Comparison of ENCODE assay signal across 10 mouse cellular contexts in the genomic region with DNA sequence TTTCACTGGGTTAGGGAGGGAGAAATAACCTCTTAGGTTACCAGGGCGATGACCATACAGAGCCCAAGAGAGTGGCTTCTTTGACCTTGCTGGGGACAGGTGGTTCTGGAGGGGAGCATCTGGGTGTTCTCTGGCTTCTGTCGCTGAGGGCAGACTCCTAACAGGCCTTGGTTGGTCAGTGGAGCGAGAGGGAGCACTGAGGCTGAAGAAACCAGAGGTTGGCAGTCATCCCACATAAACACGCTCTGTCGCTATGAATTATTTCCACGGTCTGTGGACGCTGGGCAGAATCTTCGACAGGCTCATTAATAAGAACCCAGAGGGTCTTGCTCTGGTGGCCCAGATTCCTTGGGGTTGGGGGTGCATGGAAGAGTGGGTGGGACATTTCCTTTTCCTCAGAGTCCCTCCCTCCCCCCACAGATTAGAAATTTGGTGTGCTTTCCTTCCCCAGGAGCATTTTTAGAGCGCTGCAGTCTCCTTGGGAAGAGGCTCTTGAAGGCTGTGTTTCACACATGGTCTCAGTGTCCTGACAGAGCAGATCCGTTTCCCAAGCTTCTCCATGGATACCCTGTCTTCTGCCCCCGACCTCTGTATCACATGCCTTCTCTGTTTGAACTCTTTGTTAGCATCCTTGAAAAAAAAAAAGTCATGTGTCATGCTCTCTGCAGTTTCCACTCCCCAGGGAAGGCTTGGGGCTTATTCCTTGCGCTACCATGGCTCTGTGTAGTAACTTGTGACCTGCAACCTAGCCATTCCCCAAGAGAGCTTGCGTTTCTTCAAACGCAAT.
A peak's percentile ranks its signal among the peaks of the same experiment; 100 is the strongest.
DNase-seq lines count a peak whose midpoint lies in the region; ATAC-seq and TF ChIP-seq lines count a peak whose summit lies in the region.
"Had no signal": no experiment of that assay in that cellular context is flagged by ENCODE, and none has a peak within 500 bp of the region (broad histone marks: within the 10 kb centered on the region; RNA-seq: fewer than 3 reads in every experiment).

No protein-coding gene starts in this region.

- no peaks in the 10 kb centered on the region for H3K36me3 ChIP-seq in heart, embryonic 13.5 days
- no peaks in the 10 kb centered on the region for H3K36me3 ChIP-seq in forebrain, postnatal 0 days (ENCODE audit: insufficient read depth)
- H3K36me3 ChIP-seq in limb, embryonic 10.5 days: no peaks in the 10 kb centered on the region
- H3K36me3 ChIP-seq: limb, embryonic 15.5 days had no signal

- H3K9ac ChIP-seq in heart, embryonic 13.5 days: no peak overlapping the region; the same call in 1 of the 2 replicates
- H3K9ac ChIP-seq in forebrain, postnatal 0 days: no peak overlapping the region
- H3K9ac ChIP-seq: limb, embryonic 15.5 days had no signal

- no peak overlapping the region for H3K4me3 ChIP-seq in heart, embryonic 13.5 days
- no peak overlapping the region for H3K4me3 ChIP-seq in forebrain, postnatal 0 days (ENCODE audit: low read depth, low read length)
- no peak overlapping the region for H3K4me3 ChIP-seq in limb, embryonic 10.5 days
- H3K4me3 ChIP-seq: heart, adult 2 months; limb, embryonic 15.5 days had no signal

- DNase-seq in heart, postnatal 25 days (ENCODE audit: low spot score): no peak
- peak; percentile 75 for DNase-seq in brain, embryonic 14.5 days (ENCODE audit: low read depth)
- peak; percentile 25 for DNase-seq in forebrain, postnatal 0 days
- no peak for DNase-seq in limb, embryonic 10.5 days (ENCODE audit: low spot score)
- DNase-seq in left cerebral cortex, adult 11 months (ENCODE audit: low spot score): no peak
- no peak for DNase-seq in heart, postnatal 10 days
- no peak for DNase-seq in layer of hippocampus, postnatal 36 days
- DNase-seq: heart, adult 2 months had no signal

- TF ChIP-seq POLR2A in brain, embryonic 14.5 days (IDR thresholded peaks at IDR 0.05; ENCODE audit: borderline replicate concordance, extremely low read depth, insufficient read depth, insufficient read length, poor library complexity, severe bottlenecking): no peak

- H3K27me3 ChIP-seq in heart, embryonic 13.5 days (replicated peaks): no peaks in the 10 kb centered on the region
- no peaks in the 10 kb centered on the region for H3K27me3 ChIP-seq in forebrain, postnatal 0 days (ENCODE audit: insufficient read depth, low read length)
- H3K27me3 ChIP-seq in limb, embryonic 10.5 days (ENCODE audit: low read depth, poor library complexity, severe bottlenecking): no peaks in the 10 kb centered on the region
- H3K27me3 ChIP-seq: limb, embryonic 15.5 days had no signal

- 54% methylated on average over 14 of the region's 14 CpGs for WGBS in heart, embryonic 13.5 days
- WGBS in forebrain, postnatal 0 days: 50% methylated on average over 14 of the region's 14 CpGs
- WGBS in limb, embryonic 10.5 days: 84% methylated on average over 14 of the region's 14 CpGs

- no peak for TF ChIP-seq CTCF in brain, embryonic 14.5 days (IDR thresholded peaks at IDR 0.05; ENCODE audit: borderline replicate concordance, extremely low read depth, insufficient read depth, insufficient read length)
- TF ChIP-seq CTCF in forebrain, postnatal 0 days (IDR thresholded peaks at IDR 0.05; ENCODE audit: low read depth): no peak

- no peaks in the 10 kb centered on the region for H3K9me3 ChIP-seq in heart, embryonic 13.5 days
- H3K9me3 ChIP-seq in forebrain, postnatal 0 days (ENCODE audit: low read length): no peaks in the 10 kb centered on the region
- no peaks in the 10 kb centered on the region for H3K9me3 ChIP-seq in limb, embryonic 10.5 days (replicated peaks)
- H3K9me3 ChIP-seq: limb, embryonic 15.5 days had no signal

- H3K4me2 ChIP-seq in heart, embryonic 13.5 days: no peak overlapping the region
- no peak overlapping the region for H3K4me2 ChIP-seq in forebrain, postnatal 0 days (ENCODE audit: low read depth)
- H3K4me2 ChIP-seq: limb, embryonic 15.5 days had no signal

- H3K27ac ChIP-seq in heart, embryonic 13.5 days (replicated peaks): peak overlapping the region; percentile 9; the same call in 1 of the 2 replicates
- H3K27ac ChIP-seq in forebrain, postnatal 0 days (ENCODE audit: low read depth, low read length): no peak overlapping the region
- H3K27ac ChIP-seq in limb, embryonic 10.5 days: peak overlapping the region; percentile 14; the same call in 1 of the 2 replicates
- H3K27ac ChIP-seq: heart, adult 2 months; limb, embryonic 15.5 days had no signal

- ATAC-seq in heart, embryonic 13.5 days (ENCODE audit: extremely low read depth, insufficient number of reproducible peaks, low FRiP score, low TSS enrichment): no peak
- no peak for ATAC-seq in forebrain, postnatal 0 days

- H3K4me1 ChIP-seq in heart, embryonic 13.5 days: peaks cover 42% of the 10 kb centered on the region
- no peaks in the 10 kb centered on the region for H3K4me1 ChIP-seq in forebrain, postnatal 0 days (ENCODE audit: insufficient read depth)
- peaks cover 20% of the 10 kb centered on the region for H3K4me1 ChIP-seq in limb, embryonic 10.5 days

- intact Hi-C loops in heart, postnatal 25 days (cut with DNase I): no loop called here
- intact Hi-C loops in heart, postnatal 10 days (cut with DNase I): loop anchor here (5.0 kb wide), 1 partner anchor 159 kb away; no protein-coding TSS in a partner anchor

Comparison
In these comparisons a context has a peak if more than half of its experiments do, and no peak if none do; other contexts are left out.
1. DNase-seq: peak in brain, embryonic 14.5 days (single experiment) and forebrain, postnatal 0 days (single experiment); none in heart, postnatal 25 days (single experiment), limb, embryonic 10.5 days (single experiment), left cerebral cortex, adult 11 months (single experiment), heart, postnatal 10 days (0 of 2) and layer of hippocampus, postnatal 36 days (0 of 2).